Mouse (Mus musculus) cerebellum, adult 2 months (tissue): ENCODE data around the gene Cers2.

ENCODE experiments used
- CTCF ChIP-seq: fragments of 200-500 bp; IDR thresholded peaks from 2 replicates; pipeline ENCODE4 v1.5.1; 2011; ENCODE audit warnings: low read depth, mild to moderate bottlenecking, control low read depth, low read length, moderate library complexity, borderline replicate concordance; ENCODE audit not compliant: insufficient read depth
- POLR2A ChIP-seq: fragments of 200-500 bp; IDR thresholded peaks from 2 replicates; pipeline ENCODE4 v1.6.1; 2011; ENCODE audit warnings: low read length, control low read depth, borderline replicate concordance; ENCODE audit not compliant: insufficient read depth

DNA sequence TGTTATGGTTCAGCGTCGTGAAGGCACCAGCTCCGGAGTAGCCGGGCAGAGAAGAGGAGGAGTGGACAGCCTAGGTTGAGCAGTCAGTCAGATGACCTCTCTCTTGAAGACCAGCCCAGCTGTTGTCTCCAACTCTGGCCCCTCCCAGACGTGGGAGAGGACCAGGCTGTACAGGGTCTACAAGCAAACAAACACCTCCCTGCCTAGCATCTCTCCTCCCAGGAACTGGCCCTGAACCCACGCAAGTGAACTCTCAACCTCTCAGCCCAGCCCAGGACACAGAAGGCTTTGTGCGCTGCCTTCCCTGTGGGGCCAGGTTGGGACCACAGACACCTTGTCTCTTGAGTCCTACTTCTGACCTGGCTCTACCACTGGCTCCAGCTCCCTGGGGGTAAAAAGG, 7.5 kb upstream of the Cers2 start, which contains the start of gene Anxa9:
- TF ChIP-seq CTCF (no peak), POLR2A (no peak)
